Mouse (Mus musculus) CD8-positive naive resting alpha-beta T cell, adult 57 days (primary cell): Measurements from ENCODE around the gene Pole3. TPM values are rescaled to one million over a fixed set of nuclear protein-coding genes. Genes with fewer than 3 reads are reported as not detected.

Experiments used
- total RNA-seq: library from RNA; stranded (reverse); gene quantifications from one replicate; pipeline ENCODE4 v1.2.4, GENCODE M21; 2023

Gene Pole3
- 20.5 TPM for total RNA-seq

GRCm38 (mm10) chr4:62524651-62525488 is at the start of gene Pole3, which contains the start of gene 4933430I17Rik:
Gene Pole3, minus strand, starts transcription at chr4:62525068.
Gene 4933430I17Rik, plus strand, starts transcription at chr4:62525369.

DNA sequence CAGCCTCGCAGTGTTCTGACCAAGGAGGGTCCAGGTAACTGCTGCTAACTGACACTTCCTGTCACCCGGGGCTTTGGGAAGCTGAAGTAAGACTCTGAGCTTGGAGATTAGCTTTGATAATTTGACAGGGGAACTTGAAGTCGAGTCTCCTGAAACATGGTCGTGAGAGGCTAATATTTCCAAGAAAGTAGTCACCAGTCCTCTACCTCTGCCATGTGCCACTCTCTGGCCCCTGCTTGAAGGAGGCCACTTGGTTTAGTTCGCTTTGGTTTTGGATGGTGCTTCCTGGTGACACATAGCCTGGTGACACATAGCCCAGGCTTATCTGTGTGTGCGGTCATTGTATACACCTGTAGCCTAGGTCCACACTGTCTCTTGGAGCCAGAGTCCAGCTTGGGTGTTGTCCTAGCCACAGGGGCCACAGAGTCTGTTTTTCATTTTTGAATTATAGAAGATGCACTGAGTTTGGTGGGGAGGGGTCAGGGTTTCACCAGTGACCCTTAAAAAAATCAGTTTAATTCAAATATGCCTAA is 35.0 kb upstream of the Pole3 start, which contains the start of gene Rgs3:
Rgs3 (plus strand) TSS at position 51 of the 533 bp plus-strand sequence.

DNA sequence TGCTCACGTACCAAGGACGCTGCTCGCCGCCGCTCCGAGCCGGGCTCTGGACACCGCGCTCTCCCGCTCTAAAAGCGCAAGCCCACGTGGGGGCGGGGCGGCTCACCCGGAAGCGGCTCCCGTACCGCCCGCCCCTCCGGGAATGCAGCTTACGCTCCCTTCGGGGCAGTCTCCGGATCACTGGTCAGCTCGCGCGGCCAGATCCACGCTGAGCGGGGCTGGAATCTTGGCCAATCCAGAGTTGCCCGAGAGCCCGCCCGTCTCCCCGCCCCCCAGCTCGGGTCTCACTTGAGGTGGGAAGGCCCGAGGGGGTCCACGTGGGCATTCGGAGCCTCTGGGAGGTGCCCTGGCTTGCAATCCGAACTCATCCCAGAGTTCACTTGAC is 5.0 kb downstream of the Pole3 start, which contains the start of gene Alad:
Alad (minus strand) TSS at position 70 of the 385 bp plus-strand sequence.

DNA sequence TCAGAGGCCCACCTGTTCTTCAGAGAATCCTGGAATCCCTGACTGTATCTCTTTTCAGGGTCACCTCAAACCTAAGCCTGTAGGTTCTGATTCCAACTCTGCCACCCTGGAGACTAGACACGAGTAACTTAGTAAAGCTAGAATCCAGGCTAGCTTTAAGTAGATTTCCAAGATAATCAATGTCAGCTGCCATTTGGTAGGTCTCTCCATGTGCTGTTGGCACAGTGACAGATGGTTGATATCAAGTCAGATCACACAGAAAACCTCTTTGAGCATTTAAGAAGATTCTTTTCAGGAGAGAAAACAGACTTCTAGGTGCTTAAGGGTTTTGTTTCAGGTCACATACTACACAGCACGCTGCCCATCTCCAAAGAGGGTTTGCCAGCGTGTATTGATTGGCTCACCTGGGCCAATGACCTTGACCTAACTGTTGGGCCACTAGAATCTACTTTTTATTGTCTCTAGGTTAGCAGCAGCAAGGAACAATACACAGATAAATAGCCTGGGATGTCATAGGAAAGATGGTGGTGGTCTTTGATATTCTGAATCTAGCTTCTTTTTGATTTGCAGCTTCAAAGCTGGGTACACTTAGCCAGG is 21.4 kb downstream of the Pole3 start, which contains the start of gene Hdhd3:
Hdhd3 (minus strand) TSS at position 94 of the 597 bp plus-strand sequence.

DNA sequence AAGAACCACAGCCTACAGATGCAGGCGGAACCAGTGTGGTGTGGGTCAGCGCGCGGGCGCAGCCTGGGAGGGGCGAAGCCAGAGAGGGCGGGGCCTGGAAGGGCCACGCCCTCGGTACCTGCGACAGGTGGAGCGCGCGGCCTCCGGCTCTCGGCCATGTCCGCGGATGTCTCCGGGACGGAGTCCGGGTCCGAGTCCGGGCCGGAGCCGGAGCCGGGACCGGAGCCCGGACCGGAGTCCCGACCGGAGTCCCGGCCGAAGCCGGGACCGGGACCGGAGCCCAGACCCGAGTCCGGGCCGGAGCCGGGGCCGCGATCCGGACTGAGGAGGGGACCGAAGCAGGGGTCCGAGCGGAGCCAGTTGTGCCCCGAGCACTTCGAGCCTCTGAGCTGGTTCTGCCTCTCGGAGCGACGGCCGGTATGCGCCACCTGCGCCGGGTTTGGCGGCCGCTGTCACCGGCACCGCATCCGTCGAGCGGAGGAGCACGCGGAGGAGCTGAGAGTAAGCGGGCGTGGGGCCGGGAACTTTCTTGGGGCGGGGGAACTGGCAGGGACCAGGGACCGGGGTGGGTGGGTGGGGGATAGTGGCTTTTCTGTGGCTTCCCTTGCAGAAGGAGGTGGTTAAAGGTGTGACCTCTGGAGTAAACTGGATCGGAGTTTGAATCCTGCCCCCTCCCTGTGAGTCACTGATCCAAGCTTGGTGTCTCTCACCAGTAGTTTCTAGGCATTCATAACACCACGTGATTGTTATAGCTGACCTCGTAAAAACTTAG is 44.7 kb downstream of the Pole3 start, which contains the start of gene Bspry:
Bspry (plus strand) TSS at position 117 of the 772 bp plus-strand sequence.

Other genes starting within 250 kb of the Pole3 start
- 85.9 TPM for gene Fkbp15, start 164.5 kb downstream of the Pole3 start, total RNA-seq
- gene Slc31a1, start 164.3 kb downstream of the Pole3 start, total RNA-seq, result 8.1 TPM
- 46.1 TPM for gene Cdc26, start 116.4 kb downstream of the Pole3 start, total RNA-seq
- 24.8 TPM for gene Prpf4, start 116.3 kb downstream of the Pole3 start, total RNA-seq
- gene Rnf183, start 89.8 kb downstream of the Pole3 start, total RNA-seq, result not detected
- gene Wdr31, start 54.2 kb downstream of the Pole3 start, total RNA-seq, result not detected
- 0.95 TPM for gene Bspry, start 45.0 kb downstream of the Pole3 start, total RNA-seq
- gene Hdhd3, start 21.6 kb downstream of the Pole3 start, total RNA-seq, result not detected
- gene Alad, start 5.2 kb downstream of the Pole3 start, total RNA-seq, result 13.2 TPM
- gene 4933430I17Rik, start 301 bp upstream of the Pole3 start, total RNA-seq, result 2.5 TPM
- gene Rgs3, start 34.8 kb upstream of the Pole3 start, total RNA-seq, result 77.5 TPM